Mouse (Mus musculus) hindbrain, embryonic 16.5 days (tissue): ENCODE measurements around the gene Pald1. TPM values are rescaled to one million over a fixed set of nuclear protein-coding genes. Genes with fewer than 3 reads are reported as not detected.

Experiments
- ATAC-seq: fragments of 200-750 bp; cut with Nextera tagmentation; 2 replicates; pipeline ENCODE4 v1.8.0; 2017; ENCODE audit warnings: moderate TSS enrichment, moderate library complexity
- H3K27ac ChIP-seq: fragments of 300-500 bp; sonication (generic); 2 replicates; pipeline ENCODE4 v1.5.1; 2014; ENCODE audit warnings: low read depth, mild to moderate bottlenecking, control low read depth, low read length, moderate library complexity
- H3K27me3 ChIP-seq: fragments of 300-500 bp; sonication (generic); replicated peaks from 2 replicates; pipeline ENCODE4 v1.6.1; 2014; ENCODE audit warnings: low read length; ENCODE audit not compliant: control insufficient read depth, insufficient read depth
- H3K36me3 ChIP-seq: fragments of 300-500 bp; sonication (generic); 2 replicates; pipeline ENCODE4 v1.6.1; 2014; ENCODE audit warnings: mild to moderate bottlenecking, low read length, moderate library complexity, mixed read lengths; ENCODE audit not compliant: control insufficient read depth, insufficient read depth
- H3K4me1 ChIP-seq: fragments of 300-500 bp; sonication (generic); 2 replicates; pipeline ENCODE4 v1.6.1; 2014; ENCODE audit warnings: low read depth, low read length; ENCODE audit not compliant: control insufficient read depth, insufficient read depth
- H3K4me2 ChIP-seq: fragments of 300-500 bp; sonication (generic); 2 replicates; pipeline ENCODE4 v1.6.1; 2014; ENCODE audit warnings: mild to moderate bottlenecking, low read length, control low read depth, moderate library complexity
- H3K4me3 ChIP-seq: fragments of 300-500 bp; sonication (generic); 2 replicates; pipeline ENCODE4 v1.5.1; 2014; ENCODE audit warnings: mild to moderate bottlenecking, low read length, control low read depth, moderate library complexity
- H3K9ac ChIP-seq: fragments of 300-500 bp; sonication (generic); 2 replicates; pipeline ENCODE4 v1.6.1; 2014; ENCODE audit warnings: low read depth, mild to moderate bottlenecking, control low read depth, low read length, moderate library complexity
- H3K9me3 ChIP-seq: fragments of 300-500 bp; sonication (generic); 2 replicates; pipeline ENCODE4 v1.6.1; 2014; ENCODE audit warnings: mild to moderate bottlenecking, low read length, moderate library complexity; ENCODE audit not compliant: control insufficient read depth
- WGBS: fragments of 180-500 bp; shearing (Covaris S2); extraction: QIAGEN DNeasy Blood & Tissue Kit; methylation state at CpG from one replicate; pipeline ENCODE4 v1.1.7; 2014; 5-methylcytosine and 5-hydroxymethylcytosine counted together
- polyA plus RNA-seq: library from polyadenylated mRNA; unstranded; fragments of >200 nt; fragmentation: Nextera tagmentation; extraction: Ambion mirVana; gene quantifications from 2 replicates; pipeline ENCODE4 v1.2.1, GENCODE M21; 2015

Pald1 gene
- polyA plus RNA-seq: 26.9 and 30.6 TPM in 2 replicates

DNA sequence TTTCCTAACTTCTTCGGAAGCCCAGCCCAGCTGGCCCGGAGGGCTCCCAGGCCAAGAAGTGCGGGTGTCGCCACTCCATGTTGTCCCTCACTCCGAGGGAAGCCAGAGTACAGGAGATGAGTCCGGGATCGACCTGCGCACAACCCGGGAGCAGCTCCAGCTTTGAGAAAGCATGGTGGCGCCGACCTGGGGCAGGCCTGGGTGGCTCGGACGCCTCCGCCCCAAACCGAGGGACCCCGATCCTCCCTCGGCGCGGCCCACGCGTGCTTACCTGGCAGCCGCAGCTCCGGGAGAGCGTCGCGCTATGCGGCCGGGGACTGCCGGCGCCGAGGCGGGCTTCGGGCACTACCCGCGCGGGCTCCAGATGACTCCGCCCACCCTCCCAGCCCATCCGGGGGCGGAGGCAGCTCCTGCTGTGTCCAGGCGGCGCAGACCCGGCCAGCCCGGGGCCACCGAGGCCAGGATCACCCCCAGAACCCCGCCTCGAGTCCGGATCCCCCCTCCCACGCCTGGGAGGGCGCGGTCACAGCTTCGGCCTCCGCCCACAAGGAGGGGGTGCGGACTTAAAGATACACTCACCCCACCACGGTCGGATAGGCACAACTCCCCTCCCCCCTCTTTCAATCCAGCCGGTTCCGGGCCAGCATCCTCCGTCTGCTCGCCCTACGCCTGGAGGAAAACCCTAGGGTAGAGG, at the start of gene Pald1:
Pald1 (minus strand) TSS at position 510 of the 694 bp plus-strand sequence.
- H3K27me3 ChIP-seq: no peaks in the 10 kb centered on the region
- whole genome bisulfite sequencing: under 1% methylated on average over 59 of the region's 60 CpGs
- ATAC-seq: peak; percentile 88

DNA sequence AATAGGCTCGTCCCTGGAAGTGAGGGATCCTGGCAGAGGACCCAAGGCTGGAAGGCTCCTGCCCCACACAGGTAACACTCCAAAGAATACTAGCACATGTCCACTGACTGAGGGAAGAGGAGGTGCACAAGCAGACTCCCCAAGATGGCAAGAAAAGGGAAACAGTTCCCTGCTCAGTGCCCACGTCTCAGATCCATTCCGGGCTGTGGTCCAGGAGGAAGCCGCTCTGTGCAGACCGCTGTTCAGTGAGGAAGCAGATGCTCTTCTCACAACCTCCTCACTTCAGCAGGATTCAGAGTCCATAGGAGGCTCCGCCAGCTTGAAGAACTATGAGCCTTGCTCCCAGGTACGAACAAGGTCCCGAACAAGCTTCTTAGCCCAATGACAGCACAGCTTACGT, 48.0 kb upstream of the Pald1 start:
- Histone ChIP-seq H3K9ac (no peak overlapping the region), H3K36me3 (peaks cover 37% of the 10 kb centered on the region), H3K27me3 (no peaks in the 10 kb centered on the region), H3K4me3 (no peak overlapping the region), H3K4me2 (no peak overlapping the region), H3K4me1 (peaks cover 3% of the 10 kb centered on the region), H3K9me3 (no peaks in the 10 kb centered on the region), H3K27ac (no peak overlapping the region)
- ATAC-seq: no peak
- 89% methylated on average over 9 of the region's 9 CpGs for WGBS

More for the DNA sequence above, at the start of gene Pald1:
- peak within 1 kb of the TSS; percentile 79 for H3K4me3 ChIP-seq
- no peaks in the 10 kb centered on the region for H3K36me3 ChIP-seq
- peaks cover 33% of the 10 kb centered on the region for H3K4me1 ChIP-seq
- H3K9ac ChIP-seq: peak within 1 kb of the TSS; percentile 90
- peak within 1 kb of the TSS; percentile 69 for H3K27ac ChIP-seq
- H3K4me2 ChIP-seq: peak within 1 kb of the TSS; percentile 85
- no peaks in the 10 kb centered on the region for H3K9me3 ChIP-seq

DNA sequence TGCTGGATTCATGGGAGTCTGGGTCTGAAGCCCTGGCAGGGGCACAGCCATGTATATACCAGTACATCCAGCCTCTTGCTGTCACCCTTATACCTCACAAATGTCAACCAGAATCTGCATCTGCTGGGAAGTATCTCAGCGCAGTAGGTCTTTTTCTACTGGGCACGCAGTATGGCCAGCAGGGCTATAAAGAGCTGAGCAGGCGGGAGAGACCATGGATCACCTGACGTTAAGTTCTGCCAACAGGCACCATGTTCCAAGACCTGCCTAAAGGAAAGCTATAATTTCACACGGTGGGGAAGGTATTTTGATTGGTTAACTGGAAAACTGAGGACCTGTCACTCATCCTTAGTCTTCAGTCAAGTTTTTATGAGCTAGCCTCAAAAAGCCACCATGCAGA, 45.7 kb upstream of the Pald1 start:
- 91% methylated on average over 5 of the region's 5 CpGs for WGBS
- Histone ChIP-seq H3K9ac (no peak overlapping the region), H3K36me3 (peaks cover 31% of the 10 kb centered on the region), H3K4me2 (no peak overlapping the region), H3K27ac (no peak overlapping the region), H3K4me3 (no peak overlapping the region), H3K27me3 (no peaks in the 10 kb centered on the region), H3K4me1 (peaks cover 9% of the 10 kb centered on the region), H3K9me3 (no peaks in the 10 kb centered on the region)
- no peak for ATAC-seq

DNA sequence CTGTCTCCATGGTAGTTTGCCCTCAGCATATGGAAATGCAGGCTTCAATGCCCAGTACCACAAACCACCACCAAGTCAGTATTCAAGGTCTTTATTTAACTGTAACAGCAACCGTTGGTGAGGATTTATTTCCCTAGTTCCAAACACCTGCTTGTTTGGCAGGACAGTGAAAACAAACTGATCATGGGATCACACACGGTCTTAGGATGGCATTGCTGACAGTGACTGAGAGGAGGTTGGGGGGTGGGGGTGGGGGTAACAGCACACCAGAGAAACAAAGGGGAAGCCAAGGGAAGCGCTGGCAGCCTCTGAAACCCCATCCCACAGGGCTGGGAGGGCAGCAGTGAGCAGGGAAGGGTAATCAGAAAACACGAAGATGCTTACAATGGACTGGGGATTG, 45.1 kb upstream of the Pald1 start:
- no peak overlapping the region for H3K9ac ChIP-seq
- no peak overlapping the region for H3K4me2 ChIP-seq
- no peaks in the 10 kb centered on the region for H3K27me3 ChIP-seq
- H3K36me3 ChIP-seq: peaks cover 25% of the 10 kb centered on the region
- WGBS: 44% methylated on average over 4 of the region's 4 CpGs
- no peak overlapping the region for H3K27ac ChIP-seq
- no peaks in the 10 kb centered on the region for H3K9me3 ChIP-seq
- no peak for ATAC-seq
- H3K4me3 ChIP-seq: no peak overlapping the region
- H3K4me1 ChIP-seq: peaks cover 9% of the 10 kb centered on the region

DNA sequence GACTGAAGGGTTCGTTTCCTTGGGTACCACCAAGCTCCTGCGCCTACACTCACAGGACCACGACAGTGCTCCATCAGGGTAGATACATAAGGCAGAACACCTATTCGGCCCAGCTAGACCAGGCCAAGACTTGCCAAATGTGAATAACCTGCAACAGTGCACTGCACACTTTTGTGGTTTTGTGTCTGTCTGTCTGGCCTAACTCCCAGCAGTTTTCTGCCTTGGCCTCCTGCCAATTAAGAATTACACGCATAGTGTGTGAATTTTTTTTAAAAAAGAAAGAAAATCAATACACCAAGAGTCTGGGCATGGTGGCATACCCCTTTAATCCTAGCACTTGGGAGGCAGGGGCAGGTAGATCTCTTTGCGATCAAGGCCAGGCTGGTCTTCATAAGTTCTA, 44.6 kb upstream of the Pald1 start:
- Histone ChIP-seq H3K4me1 (peaks cover 9% of the 10 kb centered on the region), H3K27ac (no peak overlapping the region), H3K4me3 (no peak overlapping the region), H3K36me3 (peaks cover 20% of the 10 kb centered on the region), H3K27me3 (no peaks in the 10 kb centered on the region), H3K9me3 (no peaks in the 10 kb centered on the region), H3K4me2 (no peak overlapping the region), H3K9ac (no peak overlapping the region)
- no peak for ATAC-seq
- WGBS: 83% methylated on average over 6 of the region's 6 CpGs

DNA sequence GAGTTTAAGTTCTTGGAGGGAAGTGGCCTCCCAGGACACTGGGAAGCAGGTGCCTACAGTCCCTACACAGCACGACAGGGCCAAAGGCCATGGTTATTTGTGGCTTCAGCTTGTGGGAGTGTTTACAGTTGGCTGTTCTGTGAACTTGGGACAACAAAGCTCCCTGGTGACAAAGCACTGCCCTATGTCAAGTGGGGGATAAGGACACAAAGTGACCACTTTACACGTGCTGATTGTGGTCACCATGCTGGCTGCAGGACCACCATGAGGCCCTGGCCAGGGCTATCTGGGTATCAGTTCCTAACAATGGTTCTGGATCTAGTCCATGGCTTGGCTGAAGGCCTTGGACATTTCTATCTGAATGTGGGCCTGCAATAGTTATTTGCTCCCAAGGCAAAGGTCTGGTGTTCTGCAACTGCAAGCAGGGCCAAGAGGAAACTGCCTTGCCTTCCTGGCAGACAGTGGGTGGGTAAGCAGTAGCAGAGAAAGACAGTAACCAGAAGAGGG, 43.0 kb upstream of the Pald1 start:
- WGBS: 43% methylated on average over 2 of the region's 2 CpGs
- no peak for ATAC-seq
- peaks cover 14% of the 10 kb centered on the region for H3K36me3 ChIP-seq

DNA sequence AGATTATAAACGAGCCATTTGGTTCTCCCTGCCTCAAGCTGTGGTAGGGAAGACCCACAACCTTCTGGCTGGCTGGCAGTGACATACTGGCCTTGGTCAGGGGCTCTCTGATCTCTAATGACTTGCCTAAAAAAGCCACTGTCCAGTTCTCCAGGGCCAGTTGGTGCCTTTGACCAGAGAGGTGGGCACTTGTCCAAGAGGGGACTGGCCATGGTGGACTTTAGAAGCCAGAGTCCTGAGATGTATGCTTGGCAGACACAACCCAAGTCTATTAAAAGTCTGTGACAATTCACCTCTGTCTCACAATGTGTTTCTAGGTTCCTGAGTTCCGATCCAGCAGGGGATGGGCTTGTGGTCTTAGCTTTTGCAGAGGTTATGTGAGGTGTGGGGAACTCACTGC, 41.7 kb upstream of the Pald1 start:
- Histone ChIP-seq H3K27me3 (peaks cover 3% of the 10 kb centered on the region), H3K4me2 (no peak overlapping the region), H3K36me3 (peaks cover 5% of the 10 kb centered on the region; the same call in 1 of the 2 replicates), H3K4me3 (no peak overlapping the region), H3K4me1 (peaks cover 9% of the 10 kb centered on the region), H3K27ac (no peak overlapping the region), H3K9ac (no peak overlapping the region), H3K9me3 (no peaks in the 10 kb centered on the region)
- no peak for ATAC-seq
- 55% methylated on average over 2 of the region's 2 CpGs for WGBS

More for the DNA sequence above, 43.0 kb upstream of the Pald1 start:
- Histone ChIP-seq H3K27me3 (no peaks in the 10 kb centered on the region), H3K4me2 (no peak overlapping the region), H3K4me1 (peaks cover 9% of the 10 kb centered on the region), H3K9me3 (no peaks in the 10 kb centered on the region), H3K27ac (no peak overlapping the region), H3K4me3 (no peak overlapping the region), H3K9ac (no peak overlapping the region)

DNA sequence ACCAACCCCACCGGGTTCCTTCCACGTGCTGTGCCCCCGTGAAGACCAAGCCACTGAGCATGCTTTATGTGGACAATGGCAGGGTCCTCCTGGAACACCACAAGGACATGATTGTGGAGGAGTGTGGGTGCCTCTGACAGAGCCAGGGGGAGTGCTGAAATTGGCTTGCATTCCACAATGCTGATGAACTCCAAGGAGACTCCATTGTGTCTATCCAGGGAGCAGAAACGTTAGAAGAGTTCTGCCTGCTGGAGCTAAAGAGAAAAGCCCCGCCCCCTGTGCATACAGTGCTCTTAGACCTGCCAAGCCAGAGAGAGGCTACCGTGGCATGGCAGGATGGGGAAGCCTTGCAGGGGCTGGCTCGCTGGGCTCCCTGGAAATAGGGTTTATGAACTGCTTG, 41.2 kb upstream of the Pald1 start:
- Histone ChIP-seq H3K27me3 (peaks cover 9% of the 10 kb centered on the region), H3K4me1 (peaks cover 9% of the 10 kb centered on the region), H3K36me3 (no peaks in the 10 kb centered on the region), H3K4me3 (no peak overlapping the region), H3K9ac (peak overlapping the region; percentile 37; the same call in 1 of the 2 replicates), H3K27ac (no peak overlapping the region), H3K9me3 (no peaks in the 10 kb centered on the region), H3K4me2 (0 out of 2 replicates have a peak overlapping the region, but pooled peaks have one; percentile 21)
- peak; percentile 78 for ATAC-seq
- 17% methylated on average over 7 of the region's 7 CpGs for WGBS

DNA sequence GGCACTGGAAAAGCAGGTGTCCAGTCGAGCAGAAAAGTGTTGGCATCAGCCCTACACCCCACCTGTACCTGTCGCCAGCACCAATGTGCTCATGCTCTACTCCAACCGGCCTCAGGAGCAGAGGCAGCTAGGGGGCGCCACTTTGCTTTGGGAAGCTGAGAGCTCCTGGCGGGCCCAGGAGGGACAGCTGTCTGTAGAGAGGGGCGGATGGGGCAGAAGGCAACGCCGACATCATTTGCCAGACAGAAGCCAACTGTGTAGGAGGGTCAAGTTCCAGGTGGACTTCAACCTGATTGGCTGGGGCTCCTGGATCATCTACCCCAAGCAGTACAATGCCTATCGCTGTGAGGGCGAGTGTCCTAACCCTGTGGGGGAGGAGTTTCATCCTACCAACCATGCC, 40.0 kb upstream of the Pald1 start:
- WGBS: 53% methylated on average over 10 of the region's 10 CpGs
- no peak overlapping the region for H3K9ac ChIP-seq
- H3K27me3 ChIP-seq: peaks cover 19% of the 10 kb centered on the region
- ATAC-seq: 0 out of 2 replicates have a peak, but pooled peaks have one; percentile 10
- no peaks in the 10 kb centered on the region for H3K36me3 ChIP-seq
- no peak overlapping the region for H3K4me2 ChIP-seq
- H3K9me3 ChIP-seq: no peaks in the 10 kb centered on the region
- H3K4me3 ChIP-seq: no peak overlapping the region
- peaks cover 10% of the 10 kb centered on the region for H3K4me1 ChIP-seq
- H3K27ac ChIP-seq: no peak overlapping the region
